Mouse (Mus musculus) liver (tissue): ENCODE measurements around the gene Bckdk.
A peak's percentile ranks its signal among the peaks of the same experiment; 100 is the strongest.

ENCODE experiments used
- DNase-seq: peaks from one replicate; pipeline ENCODE4 v3.0.0-alpha.2; 2020; ENCODE audit warnings: mixed read lengths

Bckdk gene

GRCm38 (mm10) chr7:127896384-127896783, 7.5 kb upstream of the Bckdk start:
- DNase-seq = peak; percentile 82

DNA sequence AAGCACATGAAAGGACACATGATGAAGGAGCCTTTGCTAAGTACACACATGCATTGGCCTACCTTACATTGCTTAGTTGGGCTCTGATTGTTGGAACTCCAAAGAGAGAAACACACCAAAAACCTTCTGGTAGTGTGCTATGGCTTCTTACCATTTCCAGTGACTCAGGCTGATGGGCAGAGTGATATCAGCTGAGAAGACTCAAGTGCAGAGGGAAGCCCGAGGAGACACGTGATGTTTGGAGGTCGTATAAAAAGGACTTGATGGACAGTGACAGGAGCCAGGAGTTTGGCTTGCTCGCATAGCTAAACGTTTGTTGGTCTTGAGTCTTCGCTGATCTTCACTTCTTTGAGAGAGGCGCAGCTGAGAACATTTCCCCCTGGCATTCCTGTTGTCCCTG, 6.3 kb upstream of the Bckdk start:
- DNase-seq = no peak

DNA sequence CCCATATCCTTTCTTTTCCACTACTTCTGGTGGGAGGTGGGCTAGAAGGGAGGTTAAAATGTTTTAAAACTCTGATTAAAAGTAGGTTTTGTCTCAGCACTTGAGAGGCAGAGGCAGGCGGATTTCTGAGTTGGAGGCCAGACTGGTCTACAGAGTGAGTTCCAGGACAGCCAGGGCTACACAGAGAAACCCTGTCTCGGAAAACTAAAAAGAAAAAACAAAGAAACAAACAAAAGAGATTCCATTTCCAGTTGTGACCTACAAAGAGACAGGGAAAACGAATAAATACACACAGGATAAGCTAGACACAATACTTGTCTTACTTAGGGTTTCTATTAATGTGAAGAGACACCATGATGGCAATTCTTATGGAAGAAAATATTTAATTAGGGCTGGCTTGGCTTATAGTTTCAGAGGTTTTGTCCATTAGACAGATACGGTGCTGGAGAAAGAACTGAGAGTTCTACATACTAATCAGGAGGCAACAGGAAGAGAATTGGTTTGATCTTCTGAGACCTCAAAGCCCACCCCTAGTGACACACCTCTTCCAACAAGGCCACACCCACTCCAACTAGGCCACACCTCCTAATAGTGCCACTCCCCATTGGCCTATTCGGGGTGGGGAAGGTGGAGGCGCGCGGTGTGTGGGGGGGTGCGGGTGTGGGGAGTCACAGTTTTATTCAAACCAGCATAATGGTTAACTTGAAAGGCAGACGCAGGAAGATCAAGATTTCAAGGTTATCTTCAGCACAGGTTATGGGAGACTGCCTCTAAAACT, 5.5 kb upstream of the Bckdk start:
- peak; percentile 81 for DNase-seq

DNA sequence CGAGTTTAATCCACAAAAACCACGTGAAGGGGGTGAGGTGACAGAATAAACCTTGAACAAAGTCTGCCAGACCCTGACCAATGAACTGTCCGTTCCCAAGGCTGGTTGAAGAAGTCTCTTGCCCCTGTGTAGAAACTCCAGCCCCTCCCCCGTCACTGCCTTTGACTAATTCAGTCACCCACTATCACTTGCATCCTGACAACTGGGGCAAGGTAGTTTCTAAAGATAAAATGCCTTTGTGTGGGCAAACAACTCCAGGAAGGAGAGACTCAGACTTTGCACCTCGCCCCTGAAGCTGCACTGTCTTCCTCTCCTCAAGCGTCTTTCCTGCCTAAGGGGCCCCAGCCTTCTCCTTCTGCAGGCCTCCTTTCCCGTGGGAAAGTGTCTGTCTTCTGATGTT, 3.9 kb upstream of the Bckdk start:
- peak; percentile 32 for DNase-seq

- no peak for DNase-seq
These were observed 2.1 kb upstream of the Bckdk start for GRCm38 (mm10) chr7:127901772-127902171.

- no peak for DNase-seq
These were observed 4.1 kb downstream of the Bckdk start for GRCm38 (mm10) chr7:127907939-127908338.

GRCm38 (mm10) chr7:127908656-127909055, 4.8 kb downstream of the Bckdk start:
- DNase-seq = no peak

GRCm38 (mm10) chr7:127912190-127912871, 8.4 kb downstream of the Bckdk start, which contains the start of gene Kat8:
Gene Kat8 (plus strand): TSS chr7:127912516.
- peak; percentile 93 for DNase-seq

GRCm38 (mm10) chr7:127912938-127913337, 9.1 kb downstream of the Bckdk start:
- DNase-seq = no peak

- DNase-seq = no peak
These were observed 11.4 kb downstream of the Bckdk start for GRCm38 (mm10) chr7:127915293-127915692.

DNA sequence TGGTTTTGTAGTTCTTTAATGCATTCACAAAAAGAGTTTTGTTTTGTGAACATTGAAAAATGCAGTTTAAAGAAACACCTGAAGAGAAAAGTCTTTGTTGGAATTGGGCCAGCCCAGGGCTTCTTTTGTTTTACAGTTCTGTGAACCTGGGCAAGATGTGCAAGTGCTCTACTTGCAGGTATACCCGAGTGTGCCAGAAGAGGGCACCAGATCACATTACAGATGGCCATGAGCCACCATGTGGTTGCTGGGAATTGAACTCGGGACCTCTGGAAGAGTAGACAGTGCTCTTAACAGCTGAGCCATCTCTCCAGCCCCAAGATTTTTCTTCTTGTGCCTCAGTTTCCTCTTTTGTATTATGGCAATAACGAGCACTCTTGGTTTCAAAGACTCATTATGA, 14.3 kb downstream of the Bckdk start:
- peak; percentile 72 for DNase-seq

GRCm38 (mm10) chr7:127919290-127919689, 15.4 kb downstream of the Bckdk start:
- DNase-seq = peak; percentile 47

DNA sequence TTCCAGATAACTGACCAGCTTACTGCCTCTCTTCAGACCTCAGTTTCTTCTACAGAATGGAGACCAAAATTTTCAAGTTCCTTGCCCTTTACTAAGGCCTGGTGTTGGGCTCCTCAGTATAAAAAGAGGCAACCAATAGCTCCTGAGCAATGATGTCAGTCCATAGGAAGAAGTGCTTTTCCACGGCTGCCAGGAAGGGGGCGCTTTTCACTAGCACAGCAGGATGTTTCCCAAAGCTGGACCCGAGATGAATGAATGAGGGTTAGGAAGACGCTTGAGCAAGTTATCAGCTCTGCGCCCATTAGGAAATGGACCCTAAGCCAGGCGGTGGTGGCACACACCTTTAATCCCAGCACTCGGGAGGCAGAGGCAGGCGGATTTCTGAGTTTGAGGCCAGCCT, 17.6 kb downstream of the Bckdk start:
- DNase-seq = peak; percentile 58

GRCm38 (mm10) chr7:127922451-127923275, 18.8 kb downstream of the Bckdk start:
- DNase-seq = no peak

DNA sequence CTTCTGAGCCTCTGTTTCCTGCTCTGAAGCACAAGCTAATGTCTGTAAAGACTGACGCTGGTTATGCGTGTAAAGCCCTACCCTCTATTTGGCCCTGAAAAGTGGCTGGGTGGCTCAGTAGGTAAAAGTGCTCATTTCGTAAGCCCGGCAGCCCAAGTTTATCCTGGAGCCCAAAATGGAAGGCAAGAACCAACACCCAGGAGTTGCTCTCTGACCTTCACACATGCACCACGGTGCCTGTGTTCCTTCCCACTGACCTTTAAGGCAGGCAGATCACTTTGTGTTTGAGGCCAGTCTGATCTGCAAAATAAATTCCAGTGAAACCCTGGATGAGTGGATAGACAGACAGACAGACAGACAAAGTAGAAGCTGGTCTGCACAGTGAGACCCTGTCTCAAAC, 19.8 kb downstream of the Bckdk start:
- no peak for DNase-seq

DNA sequence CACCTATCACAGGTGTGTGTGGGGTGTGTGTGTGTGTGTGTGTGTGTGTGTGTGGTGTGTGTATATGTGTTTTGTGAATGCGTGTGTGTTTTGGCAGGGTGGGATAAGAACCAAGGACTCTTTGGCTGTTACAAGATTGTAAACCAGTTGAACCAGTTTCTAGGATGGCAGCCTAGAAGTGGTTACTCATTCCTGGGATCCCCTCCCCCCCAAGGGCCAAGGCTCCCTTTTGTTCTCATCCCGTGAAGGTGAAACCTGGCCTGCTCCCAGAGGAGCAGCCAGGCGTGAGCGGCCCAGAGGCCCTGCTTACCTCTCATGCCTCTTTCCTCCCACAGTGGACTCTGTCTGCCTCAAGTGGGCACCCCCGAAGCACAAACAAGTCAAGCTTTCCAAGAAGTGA, 21.4 kb downstream of the Bckdk start:
- no peak for DNase-seq

GRCm38 (mm10) chr7:127926066-127926465, 22.2 kb downstream of the Bckdk start:
- DNase-seq = no peak

DNA sequence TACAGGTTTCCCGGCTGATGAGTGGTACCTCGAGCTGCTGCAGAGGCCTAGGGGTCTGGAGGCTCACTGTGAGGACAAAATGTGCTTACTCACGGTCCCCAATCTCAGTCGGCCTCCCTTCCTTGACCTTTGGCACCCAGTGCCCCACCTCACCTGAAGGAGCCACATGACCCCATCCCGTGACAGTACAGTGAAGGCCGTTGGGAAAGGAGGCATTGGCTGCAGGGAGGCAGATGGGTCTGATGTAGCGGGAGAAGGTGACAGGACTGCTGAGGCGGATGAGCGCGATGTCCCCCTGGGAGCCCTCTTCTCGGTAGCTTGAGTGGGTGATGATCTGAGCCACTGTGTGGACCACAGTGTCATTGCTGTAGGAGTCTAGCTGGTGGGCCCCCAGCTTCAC, 23.0 kb downstream of the Bckdk start:
- DNase-seq = no peak

- DNase-seq = no peak
These were observed 23.8 kb downstream of the Bckdk start for GRCm38 (mm10) chr7:127927726-127928125.

DNA sequence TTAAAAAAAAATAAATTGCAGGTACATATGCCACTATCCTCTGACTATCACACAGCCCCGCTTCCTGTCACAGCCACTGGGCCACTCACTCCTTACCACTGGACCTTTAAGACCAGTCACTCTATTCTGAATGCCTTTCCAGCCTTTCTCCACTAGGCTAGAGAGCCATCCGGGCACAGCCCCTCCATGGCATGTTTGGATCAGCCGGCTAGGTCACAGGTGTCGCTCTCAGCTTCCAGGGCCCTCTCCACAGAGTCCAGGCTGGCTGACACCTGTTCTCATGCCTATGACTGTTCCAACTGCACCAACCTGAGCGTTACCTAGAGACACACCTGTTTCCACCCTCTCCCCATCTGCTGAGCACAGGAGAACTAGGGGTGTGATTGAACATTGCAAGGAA, 24.7 kb downstream of the Bckdk start:
- no peak for DNase-seq

DNA sequence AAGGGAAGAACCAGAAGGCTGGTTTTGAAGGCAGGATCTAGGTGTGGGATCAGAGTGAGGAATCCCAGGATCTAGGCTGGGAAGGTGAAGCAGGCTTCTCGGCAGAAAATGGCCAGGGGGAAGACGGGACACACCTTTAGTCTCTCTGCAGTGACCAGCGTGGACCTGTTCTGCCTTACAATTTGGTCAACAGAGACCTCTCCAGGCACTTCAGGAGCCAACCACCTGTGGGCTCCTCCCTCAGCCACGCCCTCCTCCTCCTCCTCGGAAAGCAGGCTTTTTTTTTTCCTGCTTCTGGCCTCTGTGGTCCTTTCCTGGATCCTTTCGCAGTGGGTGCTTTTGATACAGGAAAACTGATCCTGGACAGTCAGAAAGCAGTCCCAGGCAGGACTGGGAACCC, 26.0 kb downstream of the Bckdk start, which contains the start of gene Prss8:
TSS of gene Prss8 (minus strand) at position 182 of the 400 bp plus-strand sequence.
- peak; percentile 65 for DNase-seq

DNA sequence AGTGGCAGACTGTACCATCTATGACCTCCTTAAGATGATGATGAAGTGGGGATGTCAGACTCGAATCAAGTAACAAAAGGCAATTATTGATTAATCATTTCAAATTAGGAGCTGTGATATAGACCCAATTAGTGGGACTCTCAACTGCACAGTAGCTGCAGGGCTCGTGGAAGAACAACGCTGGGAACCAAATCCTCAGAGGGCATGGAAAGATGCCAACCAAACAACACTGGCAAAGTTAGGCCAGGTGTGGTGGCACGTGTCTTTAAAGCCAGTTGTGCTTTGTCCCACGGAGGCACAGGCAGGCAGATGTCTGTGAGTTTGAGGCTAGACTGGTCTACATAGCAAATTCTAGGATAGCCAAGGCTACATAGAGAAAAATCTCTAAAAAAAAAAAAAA, 26.8 kb downstream of the Bckdk start:
- DNase-seq = no peak

DNA sequence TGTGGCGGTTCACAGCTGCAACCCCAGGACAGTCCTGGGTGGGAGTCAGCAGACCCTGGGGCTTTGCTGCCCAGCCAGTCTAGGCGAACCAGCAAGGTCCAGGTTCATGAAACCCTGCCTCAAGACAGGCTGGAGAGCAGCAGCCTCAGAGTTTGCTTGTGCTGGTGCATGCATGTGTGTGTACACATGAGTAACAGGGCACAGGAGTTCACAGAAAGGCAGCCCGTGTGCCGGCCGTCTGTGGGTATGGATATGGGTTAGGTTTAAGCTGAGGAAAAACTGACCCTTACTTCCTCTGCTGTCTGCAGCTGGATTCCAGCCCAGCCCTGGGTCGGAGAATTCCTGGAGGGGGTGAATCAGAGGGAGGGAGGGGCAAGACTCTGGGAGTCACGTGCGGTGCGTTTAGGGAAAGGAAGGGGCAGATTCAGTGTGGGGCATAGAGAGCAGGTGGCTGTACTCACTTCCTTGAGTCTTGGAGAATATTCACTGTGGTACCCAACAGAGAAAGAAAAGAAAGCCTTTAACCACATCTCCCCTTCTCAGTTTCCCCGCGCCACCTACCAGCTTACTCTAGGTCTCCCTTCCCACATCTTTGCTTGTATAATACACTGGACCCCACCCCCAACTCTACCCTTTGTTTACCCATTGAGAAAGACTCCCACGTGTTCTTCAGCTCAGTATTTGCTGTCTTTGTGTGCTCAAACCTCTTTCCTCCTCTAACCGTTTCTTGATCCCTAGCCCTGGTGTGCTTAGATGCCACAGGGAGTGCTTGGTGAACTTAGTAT, 27.7 kb downstream of the Bckdk start:
- DNase-seq = no peak
